Mouse (Mus musculus) MEL (cell line): ENCODE measurements around the gene Rasd2. TPM values are rescaled to one million over a fixed set of nuclear protein-coding genes. Genes with fewer than 3 reads are reported as not detected.

ENCODE experiments used
- DNase-seq: peaks from one replicate; pipeline ENCODE4 v3.0.0; 2011; ENCODE audit warnings: low read depth, low spot score
- H3K27ac ChIP-seq: 2 replicates; pipeline ENCODE4 v1.5.1; 2012; ENCODE audit warnings: low read depth, mild to moderate bottlenecking, control low read depth, low read length, moderate library complexity; ENCODE audit not compliant: control insufficient read depth
- H3K27me3 ChIP-seq, 2 experiments: fragments of 150-350 bp in 1 of 2; sonication (generic) in 1 of 2; 2 replicates each; pipeline ENCODE4 v1.6.1; 2012; ENCODE audit warnings: low read length in 2 of 2, mild to moderate bottlenecking in 2 of 2, improper control_type of control experiment in 1 of 2, moderate library complexity in 1 of 2; ENCODE audit not compliant: insufficient read depth in 2 of 2, control insufficient read depth in 1 of 2
- H3K36me3 ChIP-seq, 2 experiments: 2 replicates each; pipeline ENCODE4 v1.6.1; 2012 to 2014; ENCODE audit warnings: low read length in 2 of 2, improper control_type of control experiment in 1 of 2, inconsistent platforms in 1 of 2, mild to moderate bottlenecking in 1 of 2; ENCODE audit not compliant: insufficient read depth in 2 of 2, control insufficient read depth in 1 of 2
- H3K4me1 ChIP-seq, 2 experiments: fragments of 150-350 bp in 1 of 2; sonication (generic) in 1 of 2; 2 replicates each; pipeline ENCODE4 v1.6.1; 2012; ENCODE audit warnings: low read length in 2 of 2, improper control_type of control experiment in 1 of 2, mild to moderate bottlenecking in 1 of 2; ENCODE audit not compliant: insufficient read depth in 2 of 2, control insufficient read depth in 1 of 2
- H3K4me3 ChIP-seq, 2 experiments: fragments of 150-350 bp in 1 of 2; sonication (generic) in 1 of 2; 2 replicates each; pipeline ENCODE4 v1.5.1; 2012; ENCODE audit warnings: low read depth in 2 of 2, low read length in 2 of 2, mild to moderate bottlenecking in 2 of 2, moderate library complexity in 2 of 2, control low read depth in 1 of 2, improper control_type of control experiment in 1 of 2; ENCODE audit not compliant: control insufficient read depth in 1 of 2, insufficient read depth in 1 of 2
- H3K79me2 ChIP-seq: 2 replicates; pipeline ENCODE4 v1.6.1; 2012; ENCODE audit warnings: mild to moderate bottlenecking, low read length, moderate library complexity; ENCODE audit not compliant: control insufficient read depth, poor library complexity, insufficient read depth
- H3K9ac ChIP-seq: 2 replicates; pipeline ENCODE4 v1.6.1; 2012; ENCODE audit warnings: low read depth, mild to moderate bottlenecking, control low read depth, low read length, moderate library complexity; ENCODE audit not compliant: control insufficient read depth, poor library complexity, severe bottlenecking
- H3K9me3 ChIP-seq: fragments of 150-350 bp; sonication (generic); replicated peaks from 2 replicates; pipeline ENCODE4 v1.6.1; 2012; ENCODE audit warnings: mild to moderate bottlenecking, low read length, improper control_type of control experiment, moderate library complexity; ENCODE audit not compliant: insufficient read depth
- BHLHE40 ChIP-seq: IDR thresholded peaks from 2 replicates; pipeline ENCODE4 v1.6.1; 2012; ENCODE audit warnings: low read depth, mild to moderate bottlenecking, inconsistent platforms, low read length, improper control_type of control experiment, borderline replicate concordance
- CHD1 ChIP-seq: IDR thresholded peaks from 2 replicates; pipeline ENCODE4 v1.6.1; 2012; ENCODE audit warnings: low read depth, mild to moderate bottlenecking, inconsistent platforms, low read length, improper control_type of control experiment
- CTCF ChIP-seq, 3 experiments: IDR thresholded peaks in 2 of 3; conservative IDR thresholded peaks in 1 of 3; 2 replicates each; pipeline ENCODE4 v1.5.1; 2011 to 2012; ENCODE audit warnings: low read length in 3 of 3, low read depth in 2 of 3, mild to moderate bottlenecking in 2 of 3, improper control_type of control experiment in 1 of 3, inconsistent platforms in 1 of 3, mixed read lengths in 1 of 3, moderate library complexity in 1 of 3; ENCODE audit not compliant: control insufficient read depth in 1 of 3, insufficient read depth in 1 of 3, poor library complexity in 1 of 3, severe bottlenecking in 1 of 3
- E2F4 ChIP-seq: IDR thresholded peaks from 2 replicates; pipeline ENCODE4 v1.6.1; 2011; ENCODE audit warnings: low read depth, low read length, improper control_type of control experiment, borderline replicate concordance
- JUND ChIP-seq: IDR thresholded peaks from 2 replicates; pipeline ENCODE4 v1.6.1; 2011; ENCODE audit warnings: low read depth, mild to moderate bottlenecking, improper control_type of control experiment, low read length
- KAT2A ChIP-seq: conservative IDR thresholded peaks from 2 replicates; pipeline ENCODE4 v1.6.1; 2012; ENCODE audit warnings: low read depth, low read length, improper control_type of control experiment, inconsistent platforms
- MAFK ChIP-seq: IDR thresholded peaks from 2 replicates; pipeline ENCODE4 v1.6.1; 2011; ENCODE audit warnings: low read depth, mild to moderate bottlenecking, low read length, improper control_type of control experiment, borderline replicate concordance
- MAZ ChIP-seq: IDR thresholded peaks from 2 replicates; pipeline ENCODE4 v1.6.1; 2012; ENCODE audit warnings: low read depth, mild to moderate bottlenecking, inconsistent platforms, low read length, improper control_type of control experiment
- MYC ChIP-seq: IDR thresholded peaks from 2 replicates; pipeline ENCODE4 v1.6.1; 2011; ENCODE audit warnings: low read depth, mild to moderate bottlenecking, low read length, improper control_type of control experiment, moderate library complexity
- NRF1 ChIP-seq: IDR thresholded peaks from 2 replicates; pipeline ENCODE4 v1.6.1; 2014; ENCODE audit warnings: low read depth, mild to moderate bottlenecking, inconsistent platforms, low read length, improper control_type of control experiment, moderate library complexity; ENCODE audit not compliant: poor library complexity, insufficient read depth, severe bottlenecking
- RAD21 ChIP-seq: IDR thresholded peaks from 2 replicates; pipeline ENCODE4 v1.6.1; 2011; ENCODE audit warnings: mild to moderate bottlenecking, low read depth, low read length, improper control_type of control experiment
- RCOR1 ChIP-seq: IDR thresholded peaks from 2 replicates; pipeline ENCODE4 v1.6.1; 2012; ENCODE audit warnings: low read depth, mild to moderate bottlenecking, inconsistent platforms, low read length, improper control_type of control experiment
- SIN3A ChIP-seq: IDR thresholded peaks from 2 replicates; pipeline ENCODE4 v1.6.1; 2012; ENCODE audit warnings: low read length, improper control_type of control experiment, inconsistent platforms
- SMC3 ChIP-seq: IDR thresholded peaks from 2 replicates; pipeline ENCODE4 v1.6.1; 2011; ENCODE audit warnings: low read depth, low read length, improper control_type of control experiment
- TAL1 ChIP-seq: IDR thresholded peaks from 2 replicates; pipeline ENCODE4 v1.6.1; 2012; ENCODE audit warnings: mild to moderate bottlenecking, inconsistent platforms, low read length, moderate library complexity, mixed read lengths
- TBP ChIP-seq: IDR thresholded peaks from 2 replicates; pipeline ENCODE4 v1.8.0; 2011; ENCODE audit warnings: low read depth, low read length, improper control_type of control experiment
- TCF12 ChIP-seq: IDR thresholded peaks from 2 replicates; pipeline ENCODE4 v1.6.1; 2014; ENCODE audit warnings: low read depth, mild to moderate bottlenecking, inconsistent platforms, low read length, improper control_type of control experiment, moderate library complexity
- UBTF ChIP-seq: IDR thresholded peaks from 2 replicates; pipeline ENCODE4 v1.6.1; 2012; ENCODE audit warnings: low read depth, mild to moderate bottlenecking, inconsistent platforms, low read length, improper control_type of control experiment, moderate library complexity, borderline replicate concordance; ENCODE audit not compliant: insufficient read depth
- USF1 ChIP-seq: IDR thresholded peaks from 2 replicates; pipeline ENCODE4 v1.6.1; 2014; ENCODE audit warnings: low read depth, mild to moderate bottlenecking, inconsistent platforms, low read length, improper control_type of control experiment, moderate library complexity
- ZC3H11A ChIP-seq: IDR thresholded peaks from 2 replicates; pipeline ENCODE4 v1.6.1; 2012; ENCODE audit warnings: low read depth, mild to moderate bottlenecking, inconsistent platforms, low read length, improper control_type of control experiment
- ZMIZ1 ChIP-seq: IDR thresholded peaks from 2 replicates; pipeline ENCODE4 v1.6.1; 2012; ENCODE audit warnings: low read depth, mild to moderate bottlenecking, inconsistent platforms, low read length, improper control_type of control experiment, moderate library complexity
- polyA plus RNA-seq, 2 experiments: library from polyadenylated mRNA; stranded (reverse) in 1 of 2; unstranded in 1 of 2; fragments of >175 nt in 1 of 2; fragments of >200 nt in 1 of 2; gene quantifications; 2 replicates each; pipeline versions ENCODE4 v1.2.1 to v1.2.4; 2012; ENCODE audit warnings: low replicate concordance in 2 of 2, low read depth in 1 of 2; ENCODE audit not compliant: insufficient read length in 2 of 2, insufficient read depth in 1 of 2, missing spikeins in 1 of 2
- total RNA-seq: library from RNA; depleted of rRNA; stranded (reverse); fragments of 300-350 nt; gene quantifications from 2 replicates; pipeline ENCODE4 v1.2.3, GENCODE M21; 2012

The Rasd2 gene
- total and polyA plus RNA-seq, 3 experiments: not detected

- DNase-seq: peak; percentile 51
- Histone ChIP-seq H3K36me3 (peaks cover 0 to 4% of the 10 kb centered on the region in 2 experiments; a peak in 1 of 4 replicates), H3K4me1 (peaks cover 0 to 4% of the 10 kb centered on the region in 2 experiments; a peak in 2 of 4 replicates), H3K79me2 (no peaks in the 10 kb centered on the region), H3K27me3 (peaks cover 0 to 8% of the 10 kb centered on the region in 2 experiments; a peak in 2 of 4 replicates), H3K27ac (no peak overlapping the region), H3K4me3 (no peak overlapping the region), H3K9me3 (no peaks in the 10 kb centered on the region), H3K9ac (no peak overlapping the region)
- TF ChIP-seq TBP (no peak), E2F4 (no peak), SIN3A (no peak), CHD1 (no peak), SMC3 (no peak), RAD21 (no peak), MAFK (no peak), MAZ (no peak), KAT2A (no peak), ZMIZ1 (no peak), JUND (no peak), TCF12 (no peak), ZC3H11A (no peak), RCOR1 (no peak), TAL1 (no peak), NRF1 (no peak), CTCF (IDR thresholded peaks at IDR 0.05 in 2 of 3, conservative IDR thresholded peaks at IDR 0.05 in 1 of 3; ENCODE audit: control insufficient read depth in 1 of 3, insufficient read depth in 1 of 3, low read depth in 2 of 3, low read length in 3 of 3, poor library complexity in 1 of 3, severe bottlenecking in 1 of 3) (no peak), UBTF (no peak), USF1 (no peak), BHLHE40 (no peak)
Observed at GRCm38 (mm10) chr8:75194473-75195071, 19.2 kb upstream of the Rasd2 start.

- H3K4me3 ChIP-seq: no peak overlapping the region
Observed at GRCm38 (mm10) chr8:75197170-75197569, 16.6 kb upstream of the Rasd2 start.

More at GRCm38 (mm10) chr8:75197170-75197569, 16.6 kb upstream of the Rasd2 start:
- TF ChIP-seq TCF12 (no peak), MYC (no peak), RAD21 (no peak), NRF1 (no peak)
- Histone ChIP-seq H3K79me2 (no peaks in the 10 kb centered on the region), H3K4me1 (peaks cover 0 to 4% of the 10 kb centered on the region in 2 experiments; a peak in 2 of 4 replicates), H3K27ac (no peak overlapping the region), H3K36me3 (peaks cover 0 to 4% of the 10 kb centered on the region in 2 experiments; a peak in 1 of 4 replicates), H3K27me3 (peaks cover 0 to 11% of the 10 kb centered on the region in 2 experiments; a peak in 2 of 4 replicates), H3K9ac (no peak overlapping the region), H3K9me3 (no peaks in the 10 kb centered on the region)
- DNase-seq: no peak
